Mouse (Mus musculus) heart, embryonic 16.5 days (tissue): Measurements from ENCODE around the gene Enpp6. TPM values are rescaled to one million over a fixed set of nuclear protein-coding genes. Genes with fewer than 3 reads are reported as not detected.

ENCODE experiments used
- ATAC-seq: fragments of 200-750 bp; cut with Nextera tagmentation; replicated peaks from 2 replicates; pipeline ENCODE4 v1.8.0; 2017; ENCODE audit warnings: moderate number of reproducible peaks; ENCODE audit not compliant: insufficient read depth, low FRiP score; ENCODE audit errors: extremely low read depth
- H3K27ac ChIP-seq: fragments of 300-500 bp; sonication (generic); 2 replicates; pipeline ENCODE4 v1.5.1; 2014; ENCODE audit warnings: mild to moderate bottlenecking, low read length, control low read depth, moderate library complexity
- H3K27me3 ChIP-seq: fragments of 300-500 bp; sonication (generic); 2 replicates; pipeline ENCODE4 v1.6.1; 2014; ENCODE audit warnings: low read length, mixed read lengths; ENCODE audit not compliant: control insufficient read depth, insufficient read depth
- H3K36me3 ChIP-seq: fragments of 300-500 bp; sonication (generic); 2 replicates; pipeline ENCODE4 v1.6.1; 2014; ENCODE audit not compliant: control insufficient read depth, insufficient read depth
- H3K4me1 ChIP-seq: fragments of 300-500 bp; sonication (generic); 2 replicates; pipeline ENCODE4 v1.6.1; 2014; ENCODE audit warnings: low read length, mixed read lengths; ENCODE audit not compliant: control insufficient read depth, insufficient read depth
- H3K4me2 ChIP-seq: fragments of 300-500 bp; sonication (generic); 2 replicates; pipeline ENCODE4 v1.6.1; 2014; ENCODE audit warnings: low read depth, mild to moderate bottlenecking, control low read depth, low read length
- H3K4me3 ChIP-seq: fragments of 300-500 bp; sonication (generic); 2 replicates; pipeline ENCODE4 v1.5.1; 2014; ENCODE audit warnings: mild to moderate bottlenecking, control low read depth, low read length
- H3K9ac ChIP-seq: fragments of 300-500 bp; sonication (generic); 2 replicates; pipeline ENCODE4 v1.6.1; 2014; ENCODE audit warnings: low read length, control low read depth
- H3K9me3 ChIP-seq: fragments of 300-500 bp; sonication (generic); replicated peaks from 2 replicates; pipeline ENCODE4 v1.6.1; 2016; ENCODE audit warnings: low read length; ENCODE audit not compliant: control insufficient read depth
- WGBS: fragments of 180-500 bp; shearing (Covaris S2); extraction: QIAGEN DNeasy Blood & Tissue Kit; methylation state at CpG from one replicate; pipeline ENCODE4 v1.1.7; 2014; 5-methylcytosine and 5-hydroxymethylcytosine counted together
- polyA plus RNA-seq: library from polyadenylated mRNA; unstranded; fragments of >200 nt; fragmentation: Nextera tagmentation; extraction: Ambion mirVana; gene quantifications from 2 replicates; pipeline ENCODE4 v1.2.1, GENCODE M21; 2015

Gene Enpp6
- polyA plus RNA-seq, 1 experiment from 2014 or later = 3.2 TPM

DNA sequence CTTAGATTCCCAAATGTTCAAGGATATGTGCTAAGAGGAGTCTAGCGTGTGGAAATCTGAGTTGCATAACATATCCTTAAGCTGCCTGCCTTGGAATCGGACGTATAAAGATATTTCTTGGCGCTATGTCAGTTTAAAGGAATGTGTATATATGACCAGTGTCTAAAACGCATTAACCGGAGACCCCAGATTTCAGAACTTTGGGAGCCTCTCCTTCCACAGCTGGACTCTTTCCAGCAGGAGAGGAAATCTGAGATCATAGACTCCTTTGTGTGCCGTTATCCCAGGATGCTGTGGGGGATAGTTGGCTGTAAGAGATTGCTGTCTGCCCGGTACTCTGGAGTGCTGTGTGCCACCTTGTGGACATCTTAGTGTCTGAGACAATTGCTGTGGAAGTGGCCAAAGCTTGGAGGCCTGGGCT is 34.5 kb downstream of the Enpp6 start:
- no peak overlapping the region for H3K9ac ChIP-seq
- peaks cover 2% of the 10 kb centered on the region for H3K27me3 ChIP-seq
- H3K4me2 ChIP-seq = no peak overlapping the region
- no peaks in the 10 kb centered on the region for H3K36me3 ChIP-seq
- H3K4me3 ChIP-seq = no peak overlapping the region
- ATAC-seq = no peak
- H3K9me3 ChIP-seq = no peaks in the 10 kb centered on the region
- H3K27ac ChIP-seq = no peak overlapping the region
- peaks cover 2% of the 10 kb centered on the region; the same call in 1 of the 2 replicates for H3K4me1 ChIP-seq
- 50% methylated on average over 8 of the region's 8 CpGs for WGBS

DNA sequence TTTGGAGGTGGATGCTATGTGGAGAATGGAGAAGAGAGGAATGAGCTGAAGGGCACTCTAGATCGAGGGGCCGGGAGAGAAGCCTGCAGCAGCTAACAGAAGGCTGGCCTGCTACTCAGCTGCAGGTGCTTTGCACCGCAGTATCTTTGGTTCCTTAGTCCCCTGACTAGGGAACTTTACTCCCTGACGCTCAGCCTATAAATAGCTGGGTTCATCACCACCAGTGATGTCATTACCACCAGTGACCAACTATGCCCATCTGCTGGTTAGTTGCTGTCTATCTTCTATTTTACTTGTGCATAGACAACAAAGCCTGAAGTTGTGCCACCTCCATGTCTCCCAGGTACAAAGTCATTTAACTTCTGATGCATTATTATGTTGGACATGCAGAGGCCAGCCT is 37.9 kb downstream of the Enpp6 start:
- H3K27me3 ChIP-seq = no peaks in the 10 kb centered on the region
- H3K9me3 ChIP-seq = no peaks in the 10 kb centered on the region
- WGBS = 46% methylated on average over 4 of the region's 4 CpGs
- no peak overlapping the region for H3K9ac ChIP-seq
- no peak overlapping the region for H3K4me2 ChIP-seq
- H3K4me1 ChIP-seq = peaks cover 2% of the 10 kb centered on the region; the same call in 1 of the 2 replicates
- H3K36me3 ChIP-seq = no peaks in the 10 kb centered on the region
- H3K27ac ChIP-seq = no peak overlapping the region
- H3K4me3 ChIP-seq = no peak overlapping the region
- no peak for ATAC-seq

DNA sequence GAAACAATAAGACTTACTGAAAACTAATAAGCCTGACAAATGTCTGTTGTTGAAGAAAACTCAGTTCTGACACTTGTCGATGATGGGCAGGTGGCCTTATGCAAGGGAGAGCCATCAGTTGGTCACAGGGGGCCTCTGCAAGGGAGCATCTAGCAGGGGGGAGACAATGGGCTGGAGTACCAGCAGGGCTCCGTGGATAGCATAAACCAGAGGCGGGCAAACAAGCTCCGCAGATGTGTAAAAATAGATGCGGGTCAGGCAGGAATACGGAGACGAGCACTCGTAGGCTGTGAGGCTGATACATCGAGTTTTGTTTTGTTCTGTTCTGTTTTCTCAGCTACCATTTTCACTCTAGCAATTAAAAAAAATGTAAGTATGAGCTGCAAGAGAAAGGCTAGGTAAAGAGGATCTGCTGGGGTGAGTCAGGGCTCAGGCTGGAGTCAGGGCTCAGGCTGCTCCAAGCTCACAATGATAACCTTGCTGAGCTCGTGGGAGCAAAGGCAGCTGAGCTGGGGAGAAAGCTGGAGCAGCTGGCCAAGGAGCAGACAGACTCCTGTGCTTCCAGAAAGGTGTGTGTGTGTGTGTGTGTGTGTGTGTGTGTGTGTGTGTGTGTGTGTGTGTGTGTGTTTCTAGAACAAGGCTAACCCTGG is 40.3 kb downstream of the Enpp6 start:
- no peak for ATAC-seq
- Histone ChIP-seq H3K9me3 (no peaks in the 10 kb centered on the region), H3K27ac (no peak overlapping the region), H3K4me3 (peak overlapping the region; percentile 17; the same call in 1 of the 2 replicates), H3K27me3 (no peaks in the 10 kb centered on the region), H3K4me2 (peak overlapping the region; percentile 47), H3K4me1 (peaks cover 2% of the 10 kb centered on the region; the same call in 1 of the 2 replicates), H3K9ac (no peak overlapping the region), H3K36me3 (no peaks in the 10 kb centered on the region)
- 47% methylated on average over 10 of the region's 10 CpGs for WGBS

DNA sequence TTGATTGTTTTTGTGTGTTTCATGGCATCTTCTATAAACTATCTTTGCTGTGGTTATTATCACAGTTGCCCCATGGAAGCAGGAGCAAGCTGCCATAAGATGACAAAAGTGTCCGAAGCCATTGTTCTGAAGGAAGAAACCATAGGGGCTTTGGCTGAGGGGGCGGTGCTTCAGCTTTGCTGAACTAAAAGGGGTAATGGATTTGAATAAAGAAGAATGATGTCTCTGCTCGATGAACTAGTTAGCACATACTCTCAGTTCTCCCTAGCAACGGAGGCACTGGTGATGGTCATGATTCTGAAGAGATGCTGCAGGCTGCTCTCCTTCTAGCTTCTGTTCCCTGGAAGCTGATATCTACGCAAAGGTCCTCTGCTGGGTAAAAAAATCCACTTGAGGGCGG is 41.8 kb downstream of the Enpp6 start:
- WGBS = 77% methylated on average over 6 of the region's 6 CpGs

DNA sequence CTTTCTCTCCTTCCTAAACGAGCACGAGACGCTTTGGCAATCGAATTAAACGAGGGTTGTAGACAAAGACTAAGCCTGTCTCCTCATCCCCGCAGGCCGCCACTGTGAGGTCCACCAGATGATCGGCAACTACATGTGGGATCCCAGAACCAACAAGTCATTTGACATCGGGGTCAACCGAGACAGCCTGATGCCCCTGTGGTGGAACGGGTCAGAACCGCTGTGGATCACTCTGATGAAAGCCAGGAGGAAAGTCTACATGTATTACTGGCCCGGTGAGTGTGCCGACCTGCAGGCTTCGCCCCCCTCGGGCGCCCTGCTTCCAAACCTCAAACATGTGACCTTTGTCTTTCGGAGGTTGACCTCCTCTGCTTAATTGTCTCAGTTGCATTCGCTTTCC is 43.6 kb downstream of the Enpp6 start:
- Histone ChIP-seq H3K36me3 (no peaks in the 10 kb centered on the region), H3K27ac (no peak overlapping the region), H3K4me3 (no peak overlapping the region), H3K27me3 (no peaks in the 10 kb centered on the region), H3K9me3 (no peaks in the 10 kb centered on the region), H3K4me2 (no peak overlapping the region), H3K9ac (no peak overlapping the region), H3K4me1 (no peaks in the 10 kb centered on the region)
- ATAC-seq = no peak
- 91% methylated on average over 19 of the region's 19 CpGs for WGBS

More for the DNA sequence above, 41.8 kb downstream of the Enpp6 start:
- Histone ChIP-seq H3K27me3 (no peaks in the 10 kb centered on the region), H3K9ac (no peak overlapping the region), H3K27ac (no peak overlapping the region), H3K36me3 (no peaks in the 10 kb centered on the region), H3K4me3 (no peak overlapping the region), H3K4me2 (no peak overlapping the region), H3K9me3 (no peaks in the 10 kb centered on the region), H3K4me1 (peaks cover 2% of the 10 kb centered on the region; the same call in 1 of the 2 replicates)
- ATAC-seq = no peak

DNA sequence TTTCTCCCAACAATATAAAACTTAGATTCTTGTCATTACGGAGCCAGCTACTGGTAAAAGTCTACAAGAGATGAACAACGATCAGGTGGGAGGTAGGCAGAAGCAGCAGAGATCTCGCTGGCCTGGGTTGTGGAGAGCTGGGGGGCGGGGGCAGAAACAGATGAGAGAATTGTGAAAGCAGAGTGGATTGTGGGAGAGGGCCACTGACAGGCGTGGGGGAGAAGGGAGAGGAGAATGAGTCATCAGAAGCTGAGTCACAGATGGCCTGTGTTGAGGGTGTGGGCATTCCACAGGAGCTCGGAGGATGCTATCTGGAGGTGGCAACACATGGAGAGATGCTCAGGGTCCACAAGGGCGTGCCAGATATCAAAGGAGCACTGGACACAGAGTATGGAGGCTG is 45.4 kb downstream of the Enpp6 start:
- H3K4me1 ChIP-seq = no peaks in the 10 kb centered on the region
- no peak overlapping the region for H3K9ac ChIP-seq
- 61% methylated on average over 7 of the region's 7 CpGs for WGBS
- no peak overlapping the region for H3K4me2 ChIP-seq
- ATAC-seq = no peak
- no peaks in the 10 kb centered on the region for H3K9me3 ChIP-seq
- no peaks in the 10 kb centered on the region for H3K27me3 ChIP-seq
- H3K4me3 ChIP-seq = no peak overlapping the region
- no peak overlapping the region for H3K27ac ChIP-seq
- no peaks in the 10 kb centered on the region for H3K36me3 ChIP-seq

DNA sequence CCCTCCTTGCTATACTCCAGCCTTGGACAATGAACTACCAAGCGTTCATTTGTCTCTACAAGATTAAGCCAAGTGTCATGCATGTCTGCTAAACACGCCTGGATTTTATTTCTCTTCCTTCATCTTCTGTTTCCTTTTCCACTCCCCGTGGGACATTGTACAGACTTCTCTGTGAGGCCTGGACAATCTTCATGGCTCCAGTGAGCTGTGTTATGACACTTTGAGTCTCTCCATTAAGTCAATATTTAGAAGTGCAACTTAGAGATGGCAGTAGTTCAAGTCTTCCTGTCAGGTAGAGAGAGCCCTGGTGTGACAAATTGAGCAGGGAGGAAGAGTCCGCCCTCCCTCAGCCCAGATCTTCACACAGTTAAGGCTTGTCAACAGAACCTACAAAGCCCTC is 47.3 kb downstream of the Enpp6 start:
- H3K36me3 ChIP-seq = no peaks in the 10 kb centered on the region
- no peaks in the 10 kb centered on the region for H3K27me3 ChIP-seq
- no peak overlapping the region for H3K27ac ChIP-seq
- no peaks in the 10 kb centered on the region for H3K9me3 ChIP-seq
- H3K4me3 ChIP-seq = no peak overlapping the region
- 68% methylated on average over 4 of the region's 4 CpGs for WGBS
- H3K9ac ChIP-seq = no peak overlapping the region
- no peak for ATAC-seq
- no peaks in the 10 kb centered on the region for H3K4me1 ChIP-seq
- H3K4me2 ChIP-seq = no peak overlapping the region

DNA sequence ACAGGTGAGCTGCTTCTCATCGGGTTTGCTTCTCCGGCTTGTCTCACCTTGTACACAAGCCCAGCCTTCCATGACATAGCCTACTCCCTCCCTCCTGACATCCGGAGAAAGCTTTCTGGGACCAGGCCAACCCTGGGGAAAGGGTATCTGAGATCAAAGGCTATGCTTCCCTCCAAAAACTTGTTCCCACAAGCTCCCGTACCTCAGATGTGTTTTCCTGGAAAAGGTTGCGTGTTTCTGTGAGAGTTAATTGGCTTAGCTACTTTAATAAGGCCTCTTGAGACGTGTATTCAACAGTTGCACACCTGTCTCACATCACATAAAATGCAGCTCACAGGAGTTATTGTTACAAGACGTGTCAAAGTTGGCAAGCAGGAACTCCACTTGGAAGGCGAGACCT is 49.8 kb downstream of the Enpp6 start:
- H3K9ac ChIP-seq = no peak overlapping the region
- no peaks in the 10 kb centered on the region for H3K4me1 ChIP-seq
- H3K27me3 ChIP-seq = no peaks in the 10 kb centered on the region
- 75% methylated on average over 8 of the region's 8 CpGs for WGBS
- H3K4me2 ChIP-seq = no peak overlapping the region
- no peaks in the 10 kb centered on the region for H3K36me3 ChIP-seq
- H3K27ac ChIP-seq = no peak overlapping the region
- no peak overlapping the region for H3K4me3 ChIP-seq
- peaks cover 5% of the 10 kb centered on the region; the same call in 1 of the 2 replicates for H3K9me3 ChIP-seq
- ATAC-seq = no peak

DNA sequence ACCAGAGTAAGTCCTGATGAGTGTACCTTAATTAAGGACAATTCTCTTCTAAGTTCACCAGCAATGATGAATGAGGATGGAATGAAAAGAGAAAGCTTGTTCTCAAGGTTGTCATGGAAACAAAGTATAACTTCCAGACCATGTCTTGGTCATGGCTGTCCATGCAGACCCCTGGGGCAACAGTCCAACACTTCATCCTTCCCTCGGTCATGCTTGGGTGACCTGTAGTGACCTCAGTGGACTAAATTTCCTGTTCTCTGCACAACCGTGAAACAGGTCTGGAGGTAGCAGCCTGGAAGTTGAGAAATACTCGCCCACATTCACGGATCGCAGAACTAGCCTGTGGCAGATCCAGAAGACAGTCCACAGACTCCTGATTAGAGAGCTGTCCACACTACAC is 50.7 kb downstream of the Enpp6 start:
- Histone ChIP-seq H3K9me3 (peaks cover 5% of the 10 kb centered on the region; the same call in 1 of the 2 replicates), H3K9ac (no peak overlapping the region), H3K27me3 (no peaks in the 10 kb centered on the region), H3K4me2 (no peak overlapping the region), H3K4me3 (no peak overlapping the region), H3K36me3 (no peaks in the 10 kb centered on the region), H3K27ac (no peak overlapping the region), H3K4me1 (no peaks in the 10 kb centered on the region)
- no peak for ATAC-seq
- 65% methylated on average over 5 of the region's 5 CpGs for WGBS
